Mouse (Mus musculus): Measurements from ENCODE around the gene Ttc24. TPM values are rescaled to one million over a fixed set of nuclear protein-coding genes. Genes with fewer than 3 reads are reported as not detected.
A peak's percentile ranks its signal among the peaks of the same experiment; 100 is the strongest.

Gene Ttc24
- total RNA-seq (2015), result not detected in 2 replicates
- not detected in 2 replicates for total RNA-seq (2017)

DNA sequence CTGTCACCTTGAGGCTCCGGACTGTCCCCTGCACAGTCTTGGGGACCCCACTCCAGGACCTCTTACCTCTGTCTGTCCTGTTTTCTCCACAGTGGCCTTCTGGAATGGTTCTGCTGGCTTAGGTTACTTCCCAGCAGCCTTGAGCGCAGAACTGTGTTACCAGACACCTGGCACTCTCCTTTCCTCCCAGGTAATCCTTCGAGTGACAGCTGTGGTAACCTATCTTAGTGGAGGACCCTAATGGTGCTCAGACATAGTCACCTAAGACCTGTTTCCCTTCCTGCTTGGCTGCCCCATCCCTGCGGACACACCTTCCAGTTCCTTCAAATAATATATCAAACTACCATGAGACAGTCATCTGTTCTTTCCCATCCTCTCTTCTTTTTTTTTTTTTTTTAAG, at the start of gene Ttc24:
Gene Ttc24 (minus strand): TSS at position 101 of the 400 bp plus-strand sequence.
- ATAC-seq (replicated peaks; ENCODE audit: poor library complexity), result no peak

DNA sequence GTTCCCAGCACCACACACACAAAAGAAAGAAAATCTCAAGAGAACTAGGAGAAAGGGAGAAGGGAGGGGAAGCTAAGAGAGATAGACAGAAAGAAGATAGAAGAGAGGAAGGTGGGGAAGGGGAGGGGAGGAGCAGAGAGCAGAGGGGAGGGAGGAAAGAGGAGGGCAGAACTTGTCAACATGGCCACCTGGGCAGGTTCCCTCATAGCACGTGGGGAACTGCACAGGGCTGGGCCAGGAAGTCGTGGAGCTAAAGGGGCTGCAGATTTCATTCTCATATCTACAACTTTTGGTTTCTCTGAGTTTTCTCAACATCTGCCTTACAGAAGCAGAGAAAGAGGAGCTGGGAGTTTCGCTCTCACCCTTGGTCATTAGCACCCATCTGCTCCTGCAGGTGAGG, 49.5 kb upstream of the Ttc24 start:
- no peak for ATAC-seq (replicated peaks; ENCODE audit: poor library complexity)

DNA sequence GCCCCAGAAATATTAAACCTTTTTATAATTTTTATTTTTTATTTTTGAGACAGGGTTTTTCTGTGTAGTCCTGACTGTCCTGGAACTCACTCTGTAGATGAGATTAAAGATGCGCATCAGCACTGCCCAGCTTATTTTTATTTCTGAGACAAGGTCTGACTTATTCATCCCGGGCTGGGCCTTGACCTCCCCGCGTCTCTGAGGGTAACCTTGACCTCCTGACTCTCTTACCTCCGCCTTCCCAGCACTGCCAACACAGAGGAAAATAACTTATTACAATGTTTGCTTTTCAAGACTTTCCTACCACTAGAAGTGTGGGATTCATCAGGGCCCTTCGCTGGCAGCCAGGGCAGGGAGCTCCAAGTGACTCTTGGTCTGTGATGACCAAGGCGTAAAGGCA, 48.1 kb upstream of the Ttc24 start:
- ATAC-seq (replicated peaks; ENCODE audit: poor library complexity), result no peak

DNA sequence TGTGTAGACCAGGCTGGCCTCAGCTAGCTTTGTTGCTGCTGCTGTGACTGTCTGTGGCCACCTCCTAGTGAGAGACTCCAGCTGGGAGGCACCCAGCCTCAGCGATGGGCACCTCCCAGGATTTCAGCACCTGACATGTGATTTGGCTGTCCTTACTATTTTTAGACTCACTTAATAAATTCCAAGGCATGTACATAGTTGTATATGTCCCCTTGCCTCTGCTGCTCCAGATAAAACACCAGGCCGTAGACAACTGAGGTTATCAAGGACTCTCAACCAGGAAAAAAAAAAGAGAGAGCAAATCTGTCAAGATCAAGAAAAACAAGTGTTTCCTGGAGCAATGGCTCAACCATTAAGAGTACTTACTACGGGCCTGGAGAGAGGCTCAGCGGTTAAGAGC, 47.1 kb upstream of the Ttc24 start:
- 0 out of 2 replicates have a peak, but pooled peaks have one; percentile 17 for ATAC-seq (replicated peaks; ENCODE audit: poor library complexity)

DNA sequence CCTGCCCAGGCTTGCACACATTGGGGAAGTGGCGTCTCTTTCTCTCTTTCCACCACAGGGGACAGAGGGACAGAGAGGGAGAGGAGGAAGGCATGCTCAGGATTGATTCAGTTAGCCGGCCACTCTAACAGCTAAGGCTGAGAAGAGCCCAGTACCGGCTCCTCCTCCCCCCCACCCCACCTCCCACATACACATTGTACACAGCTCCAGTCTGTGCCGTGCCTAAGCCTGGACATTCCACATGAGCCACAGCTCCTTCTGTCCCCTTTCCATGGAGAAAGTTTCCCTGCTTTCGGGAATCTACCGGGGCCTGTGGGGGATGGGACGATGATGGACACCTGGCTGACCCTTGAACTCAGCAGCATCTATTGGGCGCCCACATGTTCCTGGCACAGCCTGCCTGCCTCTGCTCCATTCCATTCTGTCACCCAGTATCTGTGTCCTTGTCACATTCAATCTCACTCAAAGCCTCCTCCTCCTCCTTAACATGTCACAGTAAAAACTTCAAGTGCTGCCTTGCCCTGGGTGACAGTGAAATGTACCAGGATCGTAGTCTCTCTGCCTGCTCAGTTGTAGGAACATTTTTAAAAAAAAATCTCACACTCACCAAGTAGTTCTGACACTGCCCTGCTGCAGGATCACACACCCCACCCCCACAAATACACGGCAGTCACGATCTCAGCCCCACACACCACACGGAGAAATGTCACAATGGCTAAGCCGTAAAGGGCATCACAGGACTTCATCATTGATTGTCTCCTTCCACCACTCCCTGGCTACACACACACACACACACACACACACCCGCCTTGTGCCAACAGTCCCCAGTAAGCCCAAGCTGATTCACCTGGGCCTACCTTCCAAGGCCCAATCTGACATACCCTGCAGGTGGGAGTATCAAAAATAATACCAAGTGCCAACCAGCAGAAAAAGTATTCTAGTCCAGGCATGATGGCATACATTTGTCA, 43.3 kb upstream of the Ttc24 start:
- ATAC-seq (replicated peaks; ENCODE audit: poor library complexity), result no peak

DNA sequence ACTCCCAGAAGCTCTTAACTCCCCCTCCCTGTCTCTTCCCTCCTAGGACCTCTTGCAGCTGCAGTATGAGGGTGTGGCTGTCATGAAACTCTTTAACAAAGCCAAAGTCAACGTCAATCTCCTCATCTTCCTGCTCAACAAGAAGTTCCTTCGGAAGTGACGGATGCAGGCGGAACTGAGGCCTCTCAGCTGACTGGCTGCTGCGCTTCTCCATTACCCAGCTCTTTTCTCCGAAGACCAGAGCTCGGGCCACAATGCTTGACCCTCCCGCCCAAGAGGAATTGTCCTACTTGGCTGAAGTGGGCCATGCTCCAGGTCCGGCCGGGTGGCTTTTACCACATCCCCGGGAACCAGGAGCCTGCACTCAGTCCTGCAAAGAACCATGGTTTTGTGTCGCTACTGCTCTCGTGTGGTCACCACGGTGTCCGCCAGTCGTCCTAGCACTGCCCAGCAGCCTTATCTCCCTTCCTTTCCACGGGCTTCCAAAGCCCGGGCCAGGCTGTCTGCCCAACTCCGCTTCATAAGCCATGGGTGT, 42.1 kb upstream of the Ttc24 start:
- ATAC-seq (replicated peaks; ENCODE audit: poor library complexity), result no peak

DNA sequence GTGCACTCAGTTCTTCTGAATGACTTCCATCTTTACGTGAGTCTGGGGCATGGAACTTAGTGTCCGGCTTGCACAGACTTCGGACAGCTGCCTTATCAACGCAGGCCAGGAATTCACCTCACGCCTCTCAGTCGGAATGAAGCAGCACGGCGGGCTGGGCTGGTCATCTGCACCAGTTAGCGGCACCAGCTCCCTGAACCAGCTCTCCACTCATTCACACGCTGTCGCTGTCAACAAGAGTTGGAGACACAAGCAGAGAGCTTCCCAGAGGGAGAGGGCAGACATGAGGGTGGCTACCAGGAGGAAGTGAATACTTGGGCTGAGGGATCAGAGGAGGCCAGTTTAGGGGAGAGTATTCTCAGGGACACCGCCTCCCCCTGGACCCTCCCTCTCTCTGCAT, 36.3 kb upstream of the Ttc24 start:
- no peak for ATAC-seq (replicated peaks; ENCODE audit: poor library complexity)

DNA sequence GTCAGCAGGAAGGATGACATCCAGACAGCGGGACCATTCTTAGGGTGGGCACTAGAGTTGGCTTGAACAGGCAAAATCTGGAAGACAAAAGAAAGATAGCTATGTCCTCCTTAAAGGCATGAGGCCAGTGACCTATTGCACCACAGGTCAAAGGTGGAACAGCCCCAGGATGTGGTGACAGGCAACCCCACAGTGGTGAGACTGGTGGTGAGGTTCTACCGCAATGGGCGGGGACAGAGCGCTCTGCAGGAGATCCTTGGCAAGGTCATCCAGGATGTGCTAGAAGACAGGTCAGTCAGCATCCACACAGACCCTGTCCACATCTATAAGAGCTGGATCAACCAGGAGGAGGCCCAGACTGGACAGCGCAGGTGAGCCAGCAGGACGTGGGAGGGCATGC, 31.0 kb upstream of the Ttc24 start:
- ATAC-seq (replicated peaks; ENCODE audit: poor library complexity), result no peak

DNA sequence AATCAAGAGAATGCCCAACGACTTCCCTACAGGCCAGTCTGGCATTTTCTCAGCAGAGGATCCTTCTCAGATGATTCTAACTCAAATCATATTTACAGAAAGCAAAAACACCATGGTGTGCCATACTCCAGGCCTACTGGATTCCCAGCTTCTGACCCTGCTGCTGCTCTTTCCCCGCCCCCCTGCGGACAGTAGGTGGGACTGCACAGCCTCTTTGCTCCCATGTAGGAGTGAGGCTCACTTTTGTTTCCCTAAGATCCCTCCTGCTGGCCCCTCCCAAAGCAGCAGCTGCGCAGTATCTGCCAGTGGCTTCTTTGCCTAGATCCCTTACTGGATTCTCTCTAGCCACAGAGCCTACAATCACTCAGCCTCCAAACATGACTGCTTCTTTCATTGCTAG, 28.0 kb upstream of the Ttc24 start:
- ATAC-seq (replicated peaks; ENCODE audit: poor library complexity), result no peak

DNA sequence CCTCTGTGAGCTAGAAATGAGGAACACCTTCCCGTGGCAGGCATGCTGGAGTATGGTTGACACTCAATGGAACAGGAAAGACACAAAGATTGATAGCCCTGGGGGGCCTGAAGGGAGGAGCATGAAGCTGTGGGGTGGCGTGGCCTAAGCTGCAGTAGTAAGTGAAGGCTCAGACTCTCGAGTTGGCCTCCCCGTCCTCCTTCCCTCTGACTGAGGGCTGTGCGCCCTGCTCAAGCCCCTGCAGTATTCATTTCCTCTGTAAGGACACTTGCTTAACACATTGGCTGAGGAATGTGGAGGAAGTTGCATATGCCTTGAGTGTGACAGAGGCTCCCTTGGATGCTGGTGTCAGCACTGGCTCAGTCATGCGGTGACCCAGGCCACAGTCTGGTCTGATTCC, 24.5 kb upstream of the Ttc24 start:
- ATAC-seq (replicated peaks; ENCODE audit: poor library complexity), result peak; percentile 85

DNA sequence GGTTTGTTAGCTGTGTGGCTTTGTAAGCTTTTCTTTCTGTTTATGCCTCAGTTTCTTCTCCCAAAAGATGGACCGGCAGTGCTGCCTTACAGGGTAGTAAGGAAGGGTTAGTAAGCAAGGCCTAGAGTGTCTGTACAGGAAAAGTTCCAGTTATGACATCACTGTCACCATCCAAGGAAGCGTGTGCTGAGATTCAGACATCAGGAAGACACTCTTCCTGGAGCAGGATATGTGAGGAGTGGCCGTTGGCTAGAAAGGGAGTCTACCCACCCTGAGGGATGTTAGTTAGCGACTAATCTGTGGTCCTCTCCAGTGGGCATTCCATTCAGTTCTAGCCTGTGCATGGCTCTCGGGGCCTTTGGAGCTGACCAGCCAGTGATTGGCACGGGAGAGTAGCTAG, 24.1 kb upstream of the Ttc24 start:
- no peak for ATAC-seq (replicated peaks; ENCODE audit: poor library complexity)

DNA sequence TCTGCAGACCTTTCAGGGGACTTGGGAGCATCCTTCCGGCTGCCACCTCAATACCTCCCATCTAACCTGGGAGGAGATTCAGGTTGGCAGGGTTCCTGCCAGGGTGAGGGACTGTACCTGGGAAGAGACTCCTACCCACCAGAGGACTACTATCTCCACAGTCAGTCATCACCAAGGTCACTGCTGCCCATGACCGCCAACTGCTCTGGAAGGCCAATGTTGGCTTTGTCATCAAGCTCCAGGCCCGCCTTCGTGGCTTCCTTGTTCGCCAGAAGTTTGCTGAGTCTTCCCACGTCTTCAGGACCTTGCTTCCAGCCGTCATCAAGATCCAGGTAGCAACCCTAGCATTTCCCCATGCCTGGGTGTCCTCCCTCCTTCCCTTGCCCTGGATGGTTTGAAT, 23.6 kb upstream of the Ttc24 start:
- no peak for ATAC-seq (replicated peaks; ENCODE audit: poor library complexity)

DNA sequence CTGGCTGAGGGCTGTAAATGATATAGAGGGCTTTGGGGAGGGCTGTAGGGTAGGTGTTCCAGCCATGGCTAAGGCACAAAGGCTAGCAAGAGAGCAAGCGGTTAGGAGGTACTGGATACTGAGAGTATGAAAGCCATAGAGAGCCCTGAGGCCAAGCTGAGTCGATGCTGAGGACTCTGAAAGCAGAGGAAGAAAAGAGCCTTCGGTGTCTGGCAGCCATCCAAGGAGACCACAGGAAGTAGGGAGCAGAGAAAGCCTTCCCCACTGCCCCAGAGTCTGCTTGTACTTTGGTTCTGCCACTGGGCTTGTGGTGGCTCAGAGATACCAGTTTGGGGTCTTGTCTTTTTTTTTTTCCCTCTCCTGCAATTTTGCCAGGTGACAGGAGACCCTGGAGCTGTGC, 22.1 kb upstream of the Ttc24 start:
- ATAC-seq (replicated peaks; ENCODE audit: poor library complexity), result no peak

DNA sequence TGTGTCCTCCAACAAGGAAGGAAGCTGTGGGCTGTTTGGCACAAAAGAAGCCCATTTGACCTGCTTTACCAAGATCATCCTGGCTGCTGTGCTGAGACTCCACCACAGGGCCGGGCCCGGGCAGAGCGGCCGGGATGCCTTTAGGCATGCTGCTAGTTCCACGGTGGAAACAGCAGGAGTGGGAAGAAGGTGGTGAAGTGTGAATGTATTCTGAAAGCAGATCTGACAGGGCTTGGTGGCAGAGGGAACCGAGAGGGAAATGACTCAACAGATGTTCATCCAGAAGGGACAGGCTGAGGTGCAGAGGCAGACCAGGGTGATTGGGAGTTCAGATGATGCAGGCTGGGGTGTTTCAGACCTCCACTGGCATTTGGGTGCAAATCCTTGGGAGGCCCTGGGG, 19.6 kb upstream of the Ttc24 start:
- 0 out of 2 replicates have a peak, but pooled peaks have one; percentile 14 for ATAC-seq (replicated peaks; ENCODE audit: poor library complexity)

DNA sequence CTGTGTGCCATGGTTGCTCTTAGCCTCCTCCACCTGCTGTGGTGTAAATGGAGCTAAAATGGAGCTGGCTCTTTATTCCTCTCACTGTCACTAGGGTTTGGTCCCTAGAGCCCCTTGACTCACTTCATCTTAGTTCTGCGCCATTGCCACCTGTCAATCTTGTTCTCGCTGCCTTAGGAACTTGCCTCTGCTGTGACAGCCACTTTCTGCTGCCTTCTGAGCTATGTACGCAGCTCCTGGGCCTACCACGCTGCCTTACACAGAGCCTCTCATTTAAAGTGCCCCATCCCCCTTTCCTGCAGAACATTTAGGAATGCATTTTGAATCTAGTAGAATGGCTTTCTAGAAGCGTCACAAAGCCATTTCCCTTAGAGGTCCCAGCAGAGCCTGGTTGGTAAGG, 16.0 kb upstream of the Ttc24 start:
- ATAC-seq (replicated peaks; ENCODE audit: poor library complexity), result no peak

DNA sequence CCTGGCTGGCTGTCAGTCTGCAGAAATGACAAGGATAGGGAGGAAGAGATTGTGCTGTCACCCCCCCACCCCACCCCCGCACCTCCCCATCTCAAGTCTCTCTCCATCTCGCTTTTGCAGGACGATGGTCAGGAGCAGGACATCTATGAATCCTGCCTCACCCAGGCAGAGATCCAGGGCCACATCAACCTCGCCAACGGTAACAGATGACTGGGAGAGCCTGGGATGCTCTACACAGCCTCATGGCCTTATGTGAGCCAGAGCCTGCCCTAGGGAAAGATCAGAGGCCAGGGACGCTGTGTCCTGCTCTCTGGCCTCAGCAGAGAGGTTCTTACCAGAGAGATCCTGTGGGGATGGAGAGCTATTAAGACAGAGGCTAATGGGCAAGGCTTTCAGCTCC, 12.5 kb upstream of the Ttc24 start:
- no peak for ATAC-seq (replicated peaks; ENCODE audit: poor library complexity)

DNA sequence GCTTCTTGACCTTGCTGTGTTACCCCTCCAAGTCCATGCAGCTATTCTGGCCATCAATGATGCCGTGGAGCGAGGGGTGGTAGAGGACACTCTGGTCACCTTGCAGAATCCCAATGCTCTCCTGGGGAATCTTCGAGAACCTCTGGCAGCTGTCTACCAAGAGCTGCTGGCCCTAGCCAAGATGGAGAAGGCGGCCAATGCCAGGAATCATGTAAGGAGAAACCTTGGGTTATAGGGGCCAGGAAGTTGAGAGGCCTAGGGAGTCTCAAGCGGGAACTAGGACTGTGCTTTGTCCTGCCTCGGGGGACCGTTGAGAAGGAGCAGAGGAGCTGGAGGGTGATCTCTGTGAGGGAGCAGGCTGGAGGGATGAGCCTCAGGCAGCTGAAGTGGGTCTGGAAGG, 12.0 kb upstream of the Ttc24 start:
- no peak for ATAC-seq (replicated peaks; ENCODE audit: poor library complexity)

DNA sequence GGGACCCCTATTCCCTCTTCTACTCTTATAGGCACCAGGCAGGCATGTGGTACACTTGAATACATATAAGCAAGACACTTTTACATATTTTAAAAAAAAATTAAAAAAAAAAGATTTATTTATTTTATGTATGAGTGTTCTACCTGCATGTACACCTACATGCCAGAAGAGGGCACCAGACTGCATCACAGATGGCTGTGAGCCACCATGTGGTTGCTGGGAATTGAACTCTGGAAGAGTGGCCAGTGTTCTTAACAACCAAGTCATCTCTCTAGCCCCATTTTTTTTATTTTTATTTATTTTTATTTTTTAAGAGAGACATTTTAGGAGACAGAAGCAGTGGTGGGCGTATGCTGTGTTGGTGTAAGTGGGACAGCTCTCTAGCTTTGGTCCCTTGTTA, 9.6 kb upstream of the Ttc24 start:
- peak; percentile 54; the same call in 1 of the 2 replicates for ATAC-seq (replicated peaks; ENCODE audit: poor library complexity)

DNA sequence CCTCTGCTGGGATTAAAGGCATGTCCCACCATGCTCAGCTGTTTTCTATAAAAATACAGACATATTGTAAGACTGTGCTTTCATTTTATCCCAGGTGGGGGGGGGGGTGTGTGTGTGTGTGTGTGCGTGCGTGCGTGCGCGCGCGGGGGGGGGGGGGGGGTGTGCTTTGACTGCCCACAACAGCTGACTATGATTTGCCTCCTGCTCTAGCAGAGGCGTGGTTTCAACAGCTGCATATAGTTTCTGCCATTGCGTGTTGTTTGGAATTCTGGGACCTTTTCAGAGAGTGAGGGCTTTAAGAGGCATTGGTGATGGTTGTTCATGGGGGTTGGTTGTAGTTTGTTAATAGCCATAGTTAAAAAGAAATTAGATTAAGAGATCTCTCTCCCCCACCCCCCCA, 7.4 kb upstream of the Ttc24 start:
- ATAC-seq (replicated peaks; ENCODE audit: poor library complexity), result no peak

DNA sequence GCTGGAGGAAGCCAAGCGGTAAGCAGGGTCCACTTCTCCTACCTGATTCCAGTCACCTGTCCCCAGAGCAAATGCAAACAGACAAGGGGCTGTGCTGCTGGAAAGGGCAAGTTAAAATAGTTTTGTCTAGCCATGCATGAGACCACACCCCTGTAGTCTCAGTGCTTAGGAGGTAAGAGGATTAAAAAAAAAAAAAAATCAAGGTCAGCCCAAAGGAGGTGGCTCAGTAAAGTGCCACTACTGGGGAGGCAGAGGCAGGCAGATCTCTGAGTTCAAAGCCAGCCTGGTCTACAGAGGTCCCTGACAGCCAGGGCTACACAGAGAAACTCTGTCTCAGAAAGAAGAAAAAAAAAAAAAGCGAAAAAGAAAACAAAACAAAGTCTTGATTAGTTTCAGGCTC, 5.9 kb upstream of the Ttc24 start:
- no peak for ATAC-seq (replicated peaks; ENCODE audit: poor library complexity)

DNA sequence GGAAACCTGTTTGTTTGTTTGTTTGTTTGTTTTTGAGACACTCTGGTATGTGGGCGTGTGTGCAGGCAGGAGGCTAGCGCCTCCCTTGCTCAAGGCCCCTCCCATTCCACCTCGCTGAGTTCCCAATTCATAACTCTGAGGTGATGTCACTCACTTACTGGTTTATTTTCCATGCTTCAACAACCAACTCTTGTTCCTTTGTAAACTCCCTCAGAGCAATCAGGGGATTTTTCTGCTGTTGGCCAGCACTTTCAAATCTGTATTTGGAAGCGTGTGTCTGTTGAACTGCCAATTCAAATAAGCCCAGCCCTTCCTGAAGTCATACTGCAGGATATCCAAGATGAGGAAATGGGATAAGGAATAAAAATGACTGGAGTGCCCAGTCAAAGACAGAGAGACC, 4.6 kb upstream of the Ttc24 start:
- peak; percentile 91 for ATAC-seq (replicated peaks; ENCODE audit: poor library complexity)

DNA sequence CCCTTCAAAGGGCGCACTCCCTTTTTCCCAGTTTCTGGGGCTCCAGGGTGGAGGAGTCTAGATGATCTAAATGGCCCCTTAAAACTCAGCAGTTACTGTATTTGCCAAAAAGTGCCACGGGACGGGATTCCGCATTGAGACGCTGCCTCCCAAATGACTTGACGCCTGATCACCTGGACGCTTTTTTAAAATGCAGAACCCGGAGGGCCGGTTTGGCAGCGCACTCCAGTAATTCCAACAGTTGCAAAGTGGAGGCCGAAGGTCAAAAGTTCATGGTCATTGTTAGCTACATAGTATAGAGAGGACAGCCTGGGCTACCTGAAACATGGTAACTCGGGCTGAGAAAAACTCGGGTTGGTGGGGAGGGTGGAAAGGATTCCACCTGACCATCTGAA, 4.1 kb upstream of the Ttc24 start:
- ATAC-seq (replicated peaks; ENCODE audit: poor library complexity), result no peak
